Mouse (Mus musculus): ENCODE data around the gene Pfkfb1. TPM values are rescaled to one million over a fixed set of nuclear protein-coding genes. Genes with fewer than 3 reads are reported as not detected.

The Pfkfb1 gene
- polyA plus RNA-seq (2012; rRNA removed): 5.1 and 5.2 TPM in 2 replicates

DNA sequence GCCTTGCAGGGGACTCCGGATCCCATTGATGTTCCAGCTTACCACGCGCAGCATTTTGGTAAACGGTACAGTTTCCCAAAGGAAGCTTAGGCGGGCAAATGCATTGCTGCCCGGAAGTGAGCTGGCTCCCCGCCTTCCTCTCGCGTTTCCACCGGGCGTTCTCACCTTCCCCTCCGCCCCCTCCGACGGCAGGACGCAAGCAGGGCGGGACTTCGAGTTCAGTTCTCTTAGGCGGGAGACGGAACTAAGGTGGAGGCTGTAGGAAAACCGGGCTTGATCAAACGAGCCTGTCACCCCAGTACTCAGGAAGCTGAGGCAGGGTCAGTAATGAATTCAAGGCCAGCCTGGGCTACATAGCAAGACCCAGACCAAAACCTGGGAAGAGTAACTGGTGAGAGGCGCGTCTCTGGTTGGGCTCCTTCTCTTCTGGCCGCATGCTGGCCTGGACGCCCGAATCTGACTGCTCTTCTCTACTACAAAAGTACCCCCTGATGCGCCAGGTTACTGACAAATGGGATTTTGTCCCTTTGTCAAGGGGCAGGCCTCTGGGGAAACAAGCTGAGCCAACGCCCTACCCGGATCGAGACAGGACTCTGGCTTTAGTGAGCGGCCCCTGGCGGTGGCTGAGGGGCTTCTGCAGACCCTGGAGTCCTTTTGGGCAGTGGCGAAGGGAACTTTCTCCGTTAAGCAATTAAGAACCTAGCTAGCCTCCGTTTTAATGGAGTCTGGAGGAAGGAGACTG, at the start of gene Pfkfb1:
Gene Pfkfb1 (plus strand): TSS at position 207 of the 742 bp plus-strand sequence.

DNA sequence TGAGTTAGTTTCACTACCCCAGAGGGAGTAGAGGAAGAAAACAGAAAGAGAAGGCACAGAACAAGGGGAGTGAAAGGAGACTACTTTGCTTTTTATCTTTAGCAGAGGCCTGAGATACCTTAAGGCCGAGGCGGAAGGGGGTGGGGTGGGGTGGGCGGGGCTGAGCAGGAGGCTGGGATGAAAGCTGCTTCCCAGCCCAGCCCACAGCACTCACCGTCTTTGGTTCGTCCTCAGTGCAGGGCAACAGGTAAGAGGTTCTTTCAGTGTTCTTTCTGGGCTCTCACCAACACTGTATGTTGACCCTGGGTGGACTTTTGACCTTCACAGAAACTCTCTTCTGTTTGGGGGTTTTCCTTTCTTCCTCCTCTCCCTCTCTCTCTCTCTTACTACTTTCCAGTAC, 40.8 kb upstream of the Pfkfb1 start, which contains the start of gene Alas2:
Gene Alas2 (plus strand): TSS at position 137 of the 400 bp plus-strand sequence.

DNA sequence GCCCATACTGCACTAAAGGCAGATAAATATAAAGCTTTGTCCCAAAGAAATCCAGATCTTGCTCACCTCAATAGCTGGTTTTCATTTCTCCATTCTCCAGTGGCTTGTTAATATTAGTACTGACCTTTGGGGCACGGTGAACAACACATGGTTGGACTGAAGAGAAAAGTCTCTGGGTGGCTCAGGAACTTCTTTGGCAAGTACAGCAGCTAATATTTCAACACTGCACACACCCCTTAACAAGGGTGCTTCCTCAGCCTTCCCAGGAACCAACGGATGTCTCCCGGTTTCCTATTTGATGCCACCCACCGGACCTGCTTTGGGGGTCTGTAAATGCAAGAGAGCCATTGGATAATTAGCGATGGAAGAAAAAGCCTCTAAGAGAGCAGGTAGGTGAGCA, 1.7 kb downstream of the Pfkfb1 start, which contains the start of gene Apex2:
Gene Apex2 (minus strand): TSS at position 173 of the 400 bp plus-strand sequence.

DNA sequence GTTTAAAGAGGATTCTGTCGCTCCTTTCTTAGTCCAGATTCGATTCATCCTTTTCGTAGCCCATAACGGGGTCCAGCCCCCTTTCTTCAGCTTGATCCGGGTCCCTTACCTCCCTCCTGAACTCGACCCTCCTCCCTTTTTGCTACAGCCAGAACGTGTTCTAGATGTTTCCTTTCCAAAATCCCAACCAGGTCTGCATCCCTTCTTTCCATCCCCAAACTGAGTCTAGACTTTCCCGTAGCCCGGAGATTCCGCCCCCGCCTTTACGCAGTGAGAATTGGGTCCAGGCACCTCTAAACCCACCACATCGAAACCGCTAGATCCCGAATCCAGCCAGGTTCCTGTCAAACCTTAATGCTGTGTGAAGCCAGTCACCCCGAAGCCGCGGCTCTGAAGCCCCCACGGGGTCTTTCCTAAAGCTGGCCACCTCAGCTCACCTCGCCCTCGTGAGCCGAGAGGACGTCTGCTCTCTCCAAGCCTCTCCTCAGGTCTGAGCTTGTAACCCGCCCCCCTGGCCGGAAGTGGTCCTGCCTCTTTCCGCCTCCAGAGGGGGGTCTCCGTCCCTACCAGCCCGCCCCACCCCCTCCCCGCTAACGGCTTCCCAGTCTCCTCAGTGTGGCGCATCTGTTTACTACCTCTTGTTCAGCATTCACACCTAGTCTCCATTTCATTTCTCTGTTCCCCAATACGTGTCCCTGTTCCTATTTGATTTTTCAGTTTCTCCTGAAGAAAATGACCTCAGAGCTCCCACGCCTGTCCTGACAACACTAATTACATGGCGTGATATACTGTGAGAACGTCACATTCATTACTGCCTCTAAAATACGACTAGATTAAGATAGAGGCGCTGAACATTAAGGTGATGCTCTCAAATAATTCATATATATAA, 69.1 kb downstream of the Pfkfb1 start, which contains the start of gene Tro:
Gene Tro (minus strand): TSS at position 676 of the 889 bp plus-strand sequence.

Other genes starting within 250 kb of the Pfkfb1 start
- 2.5 and 2.9 TPM in 2 replicates for gene Tmem29, start 129.1 kb upstream of the Pfkfb1 start, polyA plus RNA-seq (2012; rRNA removed)
- 2.6 and 3.6 TPM in 2 replicates for gene Alas2, start 40.9 kb upstream of the Pfkfb1 start, polyA plus RNA-seq (2012; rRNA removed)
- gene Apex2, start 1.6 kb downstream of the Pfkfb1 start, polyA plus RNA-seq (2012; rRNA removed): 13.7 and 14.0 TPM in 2 replicates
- gene Tro, start 69.4 kb downstream of the Pfkfb1 start, polyA plus RNA-seq (2012; rRNA removed): 12.9 and 14.1 TPM in 2 replicates
- 136 and 143 TPM in 2 replicates for gene Maged2, start 226.1 kb downstream of the Pfkfb1 start, polyA plus RNA-seq (2012; rRNA removed)

Data from ovary, adult 2 months (tissue).